Mouse (Mus musculus): Measurements from ENCODE around the gene Il2rb.

Il2rb gene

GRCm38 (mm10) chr15:78520112-78520715 is 25.1 kb upstream of the Il2rb start:
- no peak for DNase-seq

GRCm38 (mm10) chr15:78518221-78518620 is 23.1 kb upstream of the Il2rb start:
- DNase-seq, result no peak

GRCm38 (mm10) chr15:78515759-78516158 is 20.7 kb upstream of the Il2rb start:
- no peak for DNase-seq

- DNase-seq, result peak; percentile 76
Observed at GRCm38 (mm10) chr15:78514393-78515146, 19.5 kb upstream of the Il2rb start.

DNA sequence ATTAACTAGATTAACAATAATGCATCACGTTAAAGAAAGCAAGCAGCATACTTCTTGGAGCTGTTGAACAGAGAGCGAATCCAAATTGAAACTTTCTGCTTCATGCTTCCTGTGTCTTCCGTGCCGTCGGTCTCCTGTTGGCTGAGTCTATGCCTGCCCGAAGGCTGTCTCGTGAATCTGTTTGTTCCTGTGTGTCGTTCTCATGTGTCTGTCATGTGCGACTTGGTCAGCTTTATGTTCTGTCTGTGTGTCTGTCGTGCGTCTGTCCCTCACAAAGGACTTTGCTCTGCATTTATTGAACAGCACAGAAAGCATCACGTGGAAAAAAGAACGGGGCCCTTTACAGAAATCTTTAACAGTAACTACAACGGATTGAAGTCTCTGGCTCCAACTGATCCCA is 17.9 kb upstream of the Il2rb start:
- no peak for DNase-seq

- DNase-seq, result no peak
Observed at GRCm38 (mm10) chr15:78511951-78512350, 16.9 kb upstream of the Il2rb start.

- no peak for DNase-seq
Observed at GRCm38 (mm10) chr15:78510736-78511135, 15.7 kb upstream of the Il2rb start.

GRCm38 (mm10) chr15:78510121-78510576 is 15.1 kb upstream of the Il2rb start:
- no peak for DNase-seq

DNA sequence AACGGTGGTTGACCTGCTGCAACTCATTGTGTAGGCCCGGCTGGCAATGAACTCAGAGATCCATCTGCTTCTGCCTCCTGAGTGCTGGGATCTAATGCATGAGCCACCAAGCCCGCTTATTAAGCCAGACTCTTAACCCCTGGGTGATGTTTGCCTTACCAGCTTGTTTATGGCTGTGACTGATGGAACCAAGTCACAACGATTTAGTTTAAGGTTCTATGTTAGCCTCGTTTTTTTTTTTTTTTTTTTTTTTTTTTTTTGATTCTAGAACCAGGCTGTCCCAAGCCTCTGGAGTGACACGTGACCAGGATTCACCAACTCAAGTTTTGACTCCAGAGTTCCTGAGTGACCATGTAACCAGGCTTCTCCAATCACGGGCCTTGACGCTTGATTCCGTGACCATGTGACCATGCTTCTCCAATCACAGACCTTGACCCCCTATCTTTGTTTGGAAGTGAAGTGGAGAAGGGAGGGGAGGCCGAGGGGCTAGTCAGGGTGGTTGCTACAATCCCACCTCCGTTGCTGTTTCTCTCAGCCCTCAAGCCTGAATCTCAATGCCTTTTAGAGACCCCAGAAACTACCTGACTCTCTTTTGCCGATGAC is 14.3 kb upstream of the Il2rb start:
- no peak for DNase-seq

DNA sequence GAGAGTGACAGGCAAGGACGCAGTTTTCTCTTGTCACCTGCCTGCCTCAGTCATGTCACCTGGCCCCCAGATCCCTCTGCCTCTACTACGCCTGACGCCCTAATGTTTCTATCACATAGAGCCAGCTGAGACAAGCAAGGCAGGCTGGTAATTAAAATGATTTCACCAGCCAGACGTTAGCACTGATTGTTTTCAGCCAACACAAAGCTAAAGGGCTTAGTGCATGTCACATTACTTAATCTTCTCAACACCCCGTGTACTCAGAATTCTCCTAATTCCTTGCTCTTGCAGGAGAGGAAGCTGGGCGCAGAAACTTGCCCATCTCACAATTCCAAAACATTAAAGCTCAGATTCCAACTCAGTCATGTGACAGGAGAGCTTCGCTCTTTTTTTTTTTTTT is 13.4 kb upstream of the Il2rb start:
- no peak for DNase-seq

GRCm38 (mm10) chr15:78505541-78505940 is 10.5 kb upstream of the Il2rb start:
- no peak for DNase-seq

GRCm38 (mm10) chr15:78504816-78505215 is 9.7 kb upstream of the Il2rb start:
- no peak for DNase-seq

DNA sequence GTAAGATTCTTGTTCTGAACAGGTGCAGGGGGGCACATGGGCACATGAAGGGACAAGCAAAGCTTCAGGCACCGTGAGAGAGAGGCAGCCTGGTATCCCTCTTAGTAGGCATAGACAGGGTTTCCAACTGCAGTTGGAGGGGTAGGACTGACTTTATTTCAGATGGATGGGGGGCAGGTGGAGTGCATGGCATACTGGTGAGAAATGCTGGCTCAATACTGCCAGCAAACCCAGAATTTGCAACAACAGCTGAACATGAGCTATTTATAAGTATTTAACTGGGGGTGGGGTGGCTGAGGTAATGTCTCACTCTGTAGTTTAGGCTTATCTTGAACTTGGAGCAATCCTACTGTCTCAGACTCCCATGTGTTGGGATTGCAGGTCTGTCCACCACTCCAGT is 8.9 kb upstream of the Il2rb start:
- no peak for DNase-seq

- DNase-seq, result no peak
Observed at GRCm38 (mm10) chr15:78502437-78503132, 7.5 kb upstream of the Il2rb start.

DNA sequence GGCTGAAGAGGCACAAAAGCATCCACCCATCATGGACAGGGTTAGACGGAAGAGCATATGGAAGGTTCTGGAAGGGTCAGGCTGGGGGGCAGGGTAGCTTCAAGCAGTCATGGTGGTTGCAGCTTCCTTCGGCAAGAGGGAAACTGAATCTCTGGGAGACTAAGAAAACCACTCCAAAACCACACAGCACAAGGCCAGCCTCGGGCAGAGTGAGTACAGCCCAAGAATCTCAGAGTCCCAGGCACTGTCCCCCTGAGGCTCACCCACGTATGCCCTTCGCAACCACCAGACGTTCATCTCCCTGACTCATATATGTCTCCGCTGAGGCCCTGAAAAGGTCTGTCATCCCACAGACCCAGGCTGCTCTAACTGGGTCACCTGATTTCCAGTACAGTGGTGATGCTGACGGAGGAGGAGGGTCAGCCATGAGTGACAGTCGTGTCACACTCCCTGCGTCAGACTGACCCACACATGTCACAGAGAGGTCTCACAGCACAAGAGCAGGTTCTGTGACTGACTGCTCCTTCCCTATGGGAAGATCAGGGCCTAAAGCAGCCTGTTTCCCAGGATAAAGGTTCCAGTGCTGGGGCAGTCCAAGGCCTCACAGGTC is 1.6 kb downstream of the Il2rb start:
- no peak for DNase-seq

DNA sequence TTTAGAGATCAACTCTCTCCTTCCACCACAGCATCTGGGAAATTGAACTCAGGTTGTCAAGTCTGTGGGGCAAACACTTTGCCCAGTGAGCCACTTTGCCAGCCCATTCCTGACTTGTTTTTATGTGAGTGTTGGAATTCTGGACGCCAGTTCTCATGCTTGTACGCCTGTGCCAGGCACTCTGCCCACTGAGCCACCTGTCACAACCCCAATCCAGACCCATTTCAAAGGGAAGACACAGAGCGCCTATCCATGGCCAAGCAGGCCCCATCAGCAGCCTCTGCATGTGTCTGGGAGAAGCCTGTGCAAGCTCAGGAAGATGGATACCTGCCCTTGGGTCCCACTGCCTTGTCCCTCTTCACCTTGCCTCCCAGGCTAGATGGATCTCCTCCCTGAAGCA is 3.8 kb downstream of the Il2rb start:
- no peak for DNase-seq

DNA sequence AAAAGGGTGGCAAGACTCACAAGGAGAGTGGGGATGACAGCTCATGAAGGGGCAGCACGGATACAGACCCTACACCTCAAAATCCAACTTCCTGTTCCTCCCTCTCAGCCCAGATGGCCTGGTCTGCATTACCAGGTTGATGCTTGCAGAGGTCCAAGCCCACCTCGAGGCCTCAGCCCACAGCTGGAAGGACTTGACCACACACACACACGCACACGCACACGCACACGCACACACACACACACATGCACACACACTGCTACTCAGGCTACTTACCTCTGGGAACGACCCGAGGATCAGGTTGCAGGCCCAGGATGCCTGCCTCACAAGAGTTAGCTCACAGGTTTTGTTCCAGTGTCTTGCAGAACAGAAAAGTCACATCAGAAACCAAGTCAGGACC is 5.2 kb downstream of the Il2rb start:
- DNase-seq, result no peak

GRCm38 (mm10) chr15:78489248-78489647 is 5.8 kb downstream of the Il2rb start:
- peak; percentile 45 for DNase-seq

- no peak for DNase-seq
Observed at GRCm38 (mm10) chr15:78487066-78487465, 8.0 kb downstream of the Il2rb start.

- no peak for DNase-seq
Observed at GRCm38 (mm10) chr15:78486564-78486963, 8.5 kb downstream of the Il2rb start.

GRCm38 (mm10) chr15:78483311-78483710 is 11.8 kb downstream of the Il2rb start:
- peak; percentile 73 for DNase-seq

- peak; percentile 23 for DNase-seq
Observed at GRCm38 (mm10) chr15:78482518-78482917, 12.6 kb downstream of the Il2rb start.

DNA sequence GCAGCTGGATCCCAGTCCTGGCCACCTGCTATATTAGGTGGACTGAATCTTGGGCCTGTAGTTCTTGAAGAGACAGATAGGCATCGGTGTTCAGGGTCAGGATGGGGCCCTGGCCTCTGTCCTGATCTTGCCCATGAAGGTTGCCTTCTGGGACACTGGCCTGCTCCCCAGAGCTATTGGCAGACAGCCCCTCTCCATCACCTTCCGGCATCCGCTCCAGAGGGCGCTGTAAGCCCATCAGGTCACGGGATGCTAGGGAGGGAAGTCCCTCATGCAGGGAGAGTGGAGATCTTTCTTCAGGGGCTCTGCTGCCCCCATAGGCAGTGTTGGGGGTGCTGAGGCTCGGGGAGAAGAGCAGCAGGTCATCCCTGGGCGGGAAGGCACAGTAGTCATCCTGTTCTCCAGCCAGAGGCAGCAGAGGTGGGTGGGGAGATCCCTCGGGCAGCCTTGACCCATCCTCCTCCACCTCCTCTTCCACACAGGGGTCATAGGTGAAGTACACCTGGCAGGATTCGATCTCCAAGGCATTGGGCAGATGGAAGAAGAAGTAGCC is 13.5 kb downstream of the Il2rb start:
- peak; percentile 38 for DNase-seq

All from cerebellum, adult 11 months (tissue).